Mouse (Mus musculus): ENCODE measurements around the gene Nhsl2.
A peak's percentile ranks its signal among the peaks of the same experiment; 100 is the strongest.

- TF ChIP-seq CTCF (IDR thresholded peaks at IDR 0.05; ENCODE audit: borderline replicate concordance, insufficient read depth, low read depth, low read length), result peak; percentile 22; the same call in 1 of the 2 replicates
- TF ChIP-seq POLR2A (IDR thresholded peaks at IDR 0.05; ENCODE audit: borderline replicate concordance, insufficient read depth, low read length), result no peak
Observed at GRCm38 (mm10) chrX:101981450-101981849, 132.3 kb downstream of the Nhsl2 start.

Data from cerebellum, adult 2 months (tissue).